Mouse (Mus musculus) cerebral cortex, adult 2 months (tissue): ENCODE data around the gene Gm7168.

ENCODE experiments used
- WGBS: fragments of 180-500 bp; shearing (Covaris S2); methylation state at CpG from one replicate; pipeline ENCODE4 v1.1.7; 2018; 5-methylcytosine and 5-hydroxymethylcytosine counted together

Gene Gm7168

DNA sequence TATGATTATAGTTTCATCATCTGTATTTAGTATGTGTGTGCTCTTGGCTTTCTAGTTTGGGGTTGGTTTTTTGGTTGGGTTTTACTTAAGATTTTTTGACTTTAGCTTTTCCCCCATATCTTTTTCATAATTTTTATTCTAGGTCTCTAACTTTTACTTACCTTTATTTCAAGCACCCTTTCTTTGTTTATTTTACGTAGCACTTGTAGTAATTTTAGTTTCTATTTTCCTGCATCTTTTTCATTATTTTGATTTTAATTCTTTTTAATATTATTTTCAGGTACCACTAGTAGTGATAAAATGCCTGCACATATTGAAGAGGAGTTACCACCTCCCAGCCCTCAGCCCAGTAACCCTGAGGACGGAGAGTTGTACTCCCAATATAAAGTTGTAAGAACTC is at the start of gene Gm7168:
Gm7168 (plus strand) TSS at position 301 of the 400 bp plus-strand sequence.
- 84% methylated on average over 1 of the region's 2 CpGs for WGBS

DNA sequence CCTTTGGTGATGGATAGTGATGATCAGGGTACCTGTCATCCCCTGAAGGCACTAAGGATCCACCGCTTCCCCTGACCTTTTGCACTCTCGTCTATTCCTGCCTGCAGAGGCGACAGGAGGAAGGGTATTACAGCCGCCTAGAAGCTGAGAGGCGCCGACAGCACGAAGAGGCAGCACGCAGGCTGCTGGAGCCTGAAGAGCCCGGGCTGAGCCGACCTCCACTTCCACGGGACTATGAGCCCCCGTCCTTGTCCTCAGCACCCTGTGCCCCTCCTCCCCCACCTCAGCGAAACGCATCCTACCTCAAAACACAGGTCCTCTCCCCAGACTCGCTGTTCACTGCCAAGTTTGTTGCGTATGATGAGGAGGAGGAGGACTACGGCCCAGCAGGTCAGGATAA is 49.3 kb upstream of the Gm7168 start:
- 84% methylated on average over 17 of the region's 17 CpGs for WGBS

DNA sequence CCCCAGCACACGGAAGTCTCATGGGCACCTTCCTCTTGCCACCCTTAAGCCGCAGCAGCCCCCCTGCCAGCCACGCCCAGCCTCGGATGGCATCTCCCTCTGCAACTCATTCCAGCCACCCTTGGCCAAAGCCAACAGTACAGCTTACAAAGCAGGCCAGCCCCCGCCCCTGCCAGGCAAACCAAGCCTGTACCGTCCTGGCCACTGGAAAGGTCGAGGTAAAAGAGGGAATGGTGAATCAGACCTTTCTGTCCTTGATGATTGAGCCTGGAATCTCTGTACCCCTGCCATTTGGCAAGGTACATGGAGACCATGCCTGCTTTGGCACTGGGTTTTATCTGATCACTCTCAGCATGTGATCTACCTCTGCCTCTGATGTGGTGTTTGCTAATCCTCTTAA is 48.9 kb upstream of the Gm7168 start:
- WGBS, result 90% methylated on average over 7 of the region's 7 CpGs

DNA sequence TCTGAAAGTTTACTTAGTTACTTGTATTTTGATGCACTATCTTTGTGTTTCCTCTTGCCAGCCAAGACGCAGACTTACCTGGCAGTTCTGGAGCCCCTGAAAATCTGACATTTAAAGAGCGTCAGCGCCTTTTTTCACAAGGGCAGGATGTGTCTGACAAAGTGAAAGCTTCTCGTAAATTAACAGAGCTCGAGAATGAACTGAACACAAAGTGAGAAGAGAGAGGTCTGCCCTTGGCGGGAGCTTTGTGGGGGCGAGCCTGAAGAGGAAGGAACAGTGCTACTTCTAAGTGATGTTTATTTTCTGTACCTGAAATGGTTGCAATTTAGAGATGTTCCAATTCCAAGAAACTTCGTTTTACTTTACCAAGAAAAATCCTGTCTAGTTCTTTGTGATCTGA is 44.4 kb upstream of the Gm7168 start:
- 78% methylated on average over 8 of the region's 8 CpGs for WGBS

DNA sequence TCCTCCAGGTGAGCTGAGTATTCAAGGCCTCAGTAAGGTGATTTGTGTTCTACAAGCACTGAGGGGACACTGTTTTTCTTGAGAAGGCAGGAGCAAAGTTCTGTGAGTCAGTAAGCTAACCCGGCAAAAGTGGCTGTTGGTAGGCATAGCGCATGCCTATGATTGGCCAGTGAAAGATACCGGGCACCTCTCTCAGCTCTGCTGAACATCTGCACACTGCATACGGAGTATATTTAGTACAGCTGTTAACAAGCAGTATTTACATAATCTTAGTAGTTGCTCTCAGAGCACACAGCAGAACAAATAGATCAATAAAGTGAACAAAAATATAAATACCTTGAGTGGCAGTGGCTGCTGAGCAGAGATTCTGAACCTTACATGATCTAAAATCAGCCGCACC is 41.1 kb upstream of the Gm7168 start:
- 81% methylated on average over 5 of the region's 5 CpGs for WGBS

DNA sequence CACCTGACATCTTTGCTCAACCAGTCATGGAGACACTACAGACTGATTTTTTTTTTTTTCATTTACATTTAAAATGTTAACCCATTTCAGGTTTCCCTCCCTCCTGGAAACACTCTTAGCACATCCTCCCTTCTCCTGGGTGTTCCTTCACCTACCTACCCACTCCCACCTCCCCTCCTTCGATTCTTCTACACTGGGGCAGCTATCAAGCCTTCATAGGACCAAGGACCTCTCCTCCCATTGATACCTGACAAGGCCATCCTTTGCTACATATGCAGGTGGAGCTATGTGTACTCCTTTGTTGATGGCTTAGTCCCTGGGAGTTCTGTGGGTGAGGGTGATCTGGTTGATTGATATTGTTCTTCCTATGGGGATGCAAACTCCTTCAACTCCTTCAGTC is 40.5 kb upstream of the Gm7168 start:
- WGBS, result 92% methylated on average over 1 of the region's 1 CpGs

DNA sequence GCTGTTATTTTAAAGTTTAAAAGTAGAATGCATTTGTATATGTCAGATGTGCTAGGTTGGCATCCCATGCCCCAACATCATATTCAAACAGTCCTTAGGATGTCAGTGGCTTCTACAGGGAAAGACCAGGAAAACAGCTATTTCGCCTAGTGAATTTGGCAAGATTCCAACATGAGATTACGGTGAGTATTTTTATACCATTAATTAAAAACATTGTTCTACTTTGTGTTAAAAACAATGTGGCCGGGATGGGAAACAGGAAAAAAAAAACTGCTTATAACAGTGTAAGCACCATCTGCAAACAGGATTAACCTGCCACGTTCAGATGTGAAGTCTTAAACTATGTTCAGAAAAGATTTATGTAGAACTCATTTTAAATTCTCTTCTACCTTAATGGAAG is 34.2 kb upstream of the Gm7168 start:
- WGBS, result 18% methylated on average over 4 of the region's 4 CpGs

DNA sequence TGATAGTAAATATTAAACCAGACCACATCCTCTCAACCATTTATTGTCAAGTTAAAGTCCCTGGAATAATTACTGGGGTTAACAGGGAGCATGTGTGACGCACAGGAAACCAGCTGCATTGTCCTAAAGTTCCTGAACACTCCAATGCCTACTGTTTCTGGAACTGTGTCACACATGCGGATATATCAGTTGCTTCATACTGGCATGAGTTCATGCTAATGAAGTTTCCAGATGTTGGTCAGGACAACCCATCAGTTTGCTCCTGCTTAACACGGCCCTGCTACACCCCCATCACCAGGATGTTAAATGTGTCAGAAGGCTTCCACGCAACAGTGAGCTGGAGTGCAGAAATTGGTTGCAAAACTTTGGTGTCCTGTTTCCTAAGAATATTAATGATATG is 33.6 kb upstream of the Gm7168 start:
- WGBS, result 73% methylated on average over 4 of the region's 4 CpGs

DNA sequence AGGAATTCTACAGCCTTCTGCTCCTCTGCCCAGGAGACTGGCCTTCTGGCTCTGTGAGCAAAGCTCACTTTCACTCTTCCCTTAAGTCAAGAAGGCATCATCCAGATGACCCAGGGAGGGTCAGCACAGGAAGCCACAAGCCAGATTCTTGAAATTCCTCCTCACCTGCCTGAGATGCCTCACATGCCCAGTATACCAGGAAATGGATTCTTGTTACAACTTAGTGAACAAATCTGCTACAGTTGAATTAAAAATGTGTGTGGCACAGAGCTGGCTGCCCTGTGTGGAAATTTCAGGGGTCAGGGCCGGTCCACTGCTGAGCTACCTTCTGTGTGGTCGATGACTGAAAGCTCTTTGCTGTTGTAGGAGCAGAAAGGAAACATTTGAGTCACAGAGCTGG is 27.4 kb upstream of the Gm7168 start:
- WGBS, result 73% methylated on average over 2 of the region's 2 CpGs

DNA sequence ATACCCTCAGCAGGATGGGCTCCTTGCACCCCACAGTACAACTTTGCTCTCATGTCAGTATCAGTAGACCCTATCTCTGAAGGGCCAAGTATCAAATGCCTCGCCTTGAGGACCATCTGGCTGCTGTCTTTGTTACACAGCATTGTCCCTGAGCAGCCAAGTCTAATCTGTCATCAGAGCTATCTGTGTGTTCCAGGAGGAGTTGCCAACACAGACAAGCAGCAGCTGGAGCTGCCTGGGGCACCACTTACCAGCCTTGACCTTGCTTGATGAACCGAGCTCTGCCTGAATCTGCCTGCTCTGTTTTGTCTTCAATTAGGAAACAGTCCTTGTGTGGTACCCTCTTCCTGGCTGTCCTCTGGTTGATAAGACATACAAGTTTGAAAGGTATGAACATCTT is 24.8 kb upstream of the Gm7168 start:
- WGBS, result 84% methylated on average over 2 of the region's 2 CpGs

DNA sequence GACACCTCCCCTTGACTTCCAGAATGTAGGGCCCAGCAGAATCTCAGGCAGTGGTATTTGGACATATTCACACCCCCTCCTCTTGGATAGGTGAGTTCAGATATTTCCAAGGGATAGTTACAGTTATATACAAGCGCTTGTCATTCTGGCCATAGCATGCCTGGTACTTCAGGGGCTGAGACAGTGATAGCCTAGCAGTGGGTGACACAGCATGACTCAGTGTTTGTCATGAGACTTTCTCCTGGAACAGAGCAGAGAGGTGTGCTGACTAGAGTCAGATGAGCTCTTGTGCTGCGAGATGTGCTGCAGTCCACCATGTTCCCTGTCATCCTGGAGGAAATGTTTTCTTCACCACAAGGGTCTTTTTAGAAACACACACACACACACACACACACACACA is 23.6 kb upstream of the Gm7168 start:
- WGBS, result 74% methylated on average over 2 of the region's 2 CpGs

DNA sequence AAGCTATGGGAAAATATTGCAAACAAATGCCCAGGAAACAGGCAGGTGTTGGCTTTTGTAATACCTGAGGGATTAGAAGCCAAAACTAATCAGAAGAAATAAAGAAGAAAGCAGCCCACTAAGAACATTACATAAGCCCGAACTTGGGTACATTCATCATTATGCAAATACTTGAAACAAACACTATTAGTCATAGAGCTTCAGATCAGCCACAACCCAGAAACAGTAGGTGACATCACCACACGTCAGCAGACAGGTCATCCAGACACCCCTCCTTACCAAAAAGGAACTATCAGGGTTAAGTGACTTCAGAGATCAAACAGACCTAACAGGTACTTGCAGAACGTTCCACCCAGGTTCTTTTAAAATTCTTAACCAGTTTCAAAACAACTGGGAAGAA is 22.2 kb upstream of the Gm7168 start:
- WGBS, result 51% methylated on average over 3 of the region's 3 CpGs

DNA sequence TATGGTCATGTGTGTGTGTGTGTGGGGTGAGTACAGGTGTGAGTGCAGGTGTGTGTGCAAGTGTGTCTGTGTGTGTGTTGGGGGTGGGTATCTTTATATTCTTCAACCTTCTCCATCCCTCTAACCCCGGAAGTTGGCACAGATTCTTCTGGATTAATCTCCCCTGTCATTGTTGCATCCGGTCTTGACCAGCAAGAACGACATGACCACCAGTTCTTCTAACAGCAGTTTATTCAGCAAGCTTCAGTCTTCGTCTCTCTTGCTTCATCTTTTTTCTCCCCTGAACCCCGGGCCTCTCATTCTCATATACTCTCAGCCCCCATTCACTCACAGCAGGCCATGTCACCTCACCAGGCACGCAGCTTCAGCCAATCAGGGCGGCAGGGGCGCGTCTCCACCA is 17.8 kb upstream of the Gm7168 start:
- WGBS, result 86% methylated on average over 9 of the region's 9 CpGs

DNA sequence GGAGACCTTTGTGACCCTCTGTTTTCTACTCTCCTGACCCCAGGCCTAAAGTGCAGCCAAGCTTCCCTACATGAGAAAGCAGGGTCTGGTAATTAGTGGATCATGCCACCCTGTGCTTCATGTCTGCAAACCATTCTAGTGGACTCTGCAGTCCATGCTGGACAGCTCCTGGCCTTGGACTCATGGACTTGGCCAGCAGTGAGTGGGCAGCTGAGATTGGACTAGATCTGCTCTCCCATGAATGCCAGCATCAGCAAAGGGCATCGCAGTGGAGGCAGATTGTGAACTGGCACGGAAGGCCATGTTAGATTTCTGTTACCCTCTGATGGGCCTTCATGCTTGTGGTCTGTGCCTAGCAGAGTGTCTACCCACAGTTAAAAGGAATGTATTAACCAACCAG is 12.8 kb upstream of the Gm7168 start:
- 94% methylated on average over 2 of the region's 2 CpGs for WGBS

DNA sequence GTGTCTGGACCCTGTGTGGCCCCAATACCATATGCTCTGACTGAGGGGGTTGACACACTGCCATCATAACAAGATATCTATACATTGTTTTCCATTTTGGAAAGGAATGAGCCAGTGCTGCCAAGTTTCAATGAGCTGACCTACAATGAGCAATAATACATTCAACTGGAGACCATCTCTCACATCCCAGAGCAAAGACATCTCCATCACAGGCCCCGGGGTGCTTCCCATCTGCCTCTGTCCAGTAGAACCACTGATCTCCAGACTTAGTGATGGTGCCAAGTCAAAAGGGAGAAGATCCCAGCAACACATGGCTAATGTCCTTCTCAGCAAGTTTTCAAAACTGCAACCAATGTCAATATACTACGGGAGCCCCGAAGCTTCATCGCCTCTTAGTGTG is 10.4 kb upstream of the Gm7168 start:
- 96% methylated on average over 4 of the region's 4 CpGs for WGBS

DNA sequence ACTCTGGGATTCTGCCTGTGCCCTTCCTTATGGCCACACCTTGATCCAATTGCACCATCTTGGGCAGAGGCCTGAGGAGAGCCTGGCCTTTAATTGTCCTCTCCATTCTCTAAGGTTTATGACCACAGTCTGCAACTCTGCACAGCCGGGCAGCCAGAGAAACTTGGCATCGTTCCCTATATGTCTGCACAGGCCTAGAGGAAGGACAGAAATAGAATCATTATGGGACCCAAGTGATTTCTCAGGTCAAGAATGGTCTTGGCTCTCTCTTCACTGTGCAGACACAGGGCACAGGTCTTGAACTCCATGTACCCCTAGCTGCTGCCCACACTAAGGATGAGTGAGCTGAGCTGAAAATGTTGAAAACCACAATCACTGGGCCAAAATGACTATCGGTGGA is 9.5 kb upstream of the Gm7168 start:
- WGBS, result 61% methylated on average over 3 of the region's 3 CpGs

DNA sequence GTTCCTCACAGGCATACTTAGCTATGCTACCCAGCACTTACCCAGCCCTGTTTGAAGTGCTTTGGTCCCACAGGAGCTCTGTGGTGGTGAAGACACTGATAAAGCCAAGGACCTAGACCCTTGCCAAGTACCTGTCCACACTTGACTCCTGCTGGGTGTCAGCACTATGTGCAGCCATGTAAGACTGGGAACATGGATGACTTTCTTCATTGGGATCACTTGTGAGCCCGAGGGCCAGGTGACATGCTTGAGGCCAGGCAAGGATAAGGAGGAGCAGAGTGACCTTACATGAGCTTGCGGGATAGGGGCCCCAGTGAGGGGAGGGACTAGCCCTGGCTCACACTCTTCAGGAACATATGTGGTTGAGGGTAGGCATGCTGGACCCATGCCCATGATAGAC is 8.9 kb upstream of the Gm7168 start:
- 89% methylated on average over 2 of the region's 2 CpGs for WGBS

DNA sequence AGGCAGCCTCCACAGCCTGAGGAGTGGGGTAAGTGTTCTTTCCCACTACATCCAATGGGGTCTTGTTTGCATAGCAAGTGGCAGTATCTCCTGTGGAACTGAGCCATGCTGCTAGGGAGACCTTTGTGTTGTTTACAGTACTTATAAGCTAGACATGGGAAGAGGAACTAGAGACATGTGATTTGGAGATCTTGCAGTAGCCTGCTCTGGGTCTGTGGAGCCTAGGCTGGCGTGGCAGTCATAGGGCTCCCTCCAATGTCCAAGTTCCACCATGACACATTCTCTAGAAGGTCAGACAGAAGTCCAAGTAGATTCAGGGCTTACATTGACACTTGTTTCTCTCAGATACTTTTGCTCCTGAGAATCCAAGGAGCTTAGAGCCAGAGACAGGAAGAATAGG is 7.7 kb upstream of the Gm7168 start:
- whole genome bisulfite sequencing, result 90% methylated on average over 1 of the region's 1 CpGs

DNA sequence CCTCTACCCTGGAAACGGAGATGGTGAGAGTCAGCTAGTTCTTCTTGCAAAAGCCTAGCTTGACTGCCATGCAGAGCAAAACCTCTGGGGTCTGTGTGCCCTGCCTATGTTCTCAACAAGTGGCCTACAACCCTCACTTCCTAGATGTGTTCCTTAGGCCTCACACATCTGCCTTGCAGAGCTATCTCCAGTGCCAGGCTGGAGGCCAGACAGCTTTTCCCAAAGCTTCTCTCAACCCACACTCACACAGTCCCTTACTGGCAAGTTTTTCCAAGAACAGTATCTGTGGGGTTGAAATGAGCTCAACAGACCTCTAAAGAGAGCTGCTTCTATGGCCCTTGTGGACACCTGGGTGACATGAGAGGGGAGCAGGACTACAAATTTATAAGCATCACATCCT is 3.4 kb downstream of the Gm7168 start:
- 90% methylated on average over 1 of the region's 1 CpGs for WGBS

DNA sequence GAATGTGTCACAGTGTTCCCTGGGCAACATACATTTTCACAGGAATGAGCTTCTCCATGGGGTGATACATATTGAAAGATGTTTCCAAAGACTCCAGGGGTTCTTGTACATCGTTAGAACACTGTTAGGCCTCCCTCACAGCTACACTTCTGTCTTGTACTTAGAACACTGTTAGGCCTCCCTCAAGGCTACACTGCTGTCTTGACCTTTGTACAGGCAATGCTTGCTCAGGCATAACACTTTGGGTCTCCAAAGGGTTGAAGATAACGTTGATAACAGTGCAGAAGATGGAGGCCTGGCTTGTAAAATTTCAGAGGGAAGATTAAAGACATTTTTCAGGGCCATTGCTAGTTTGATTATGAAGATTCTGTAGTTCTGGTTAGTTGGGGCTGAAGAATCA is 10.0 kb downstream of the Gm7168 start:
- WGBS, result 81% methylated on average over 1 of the region's 2 CpGs

DNA sequence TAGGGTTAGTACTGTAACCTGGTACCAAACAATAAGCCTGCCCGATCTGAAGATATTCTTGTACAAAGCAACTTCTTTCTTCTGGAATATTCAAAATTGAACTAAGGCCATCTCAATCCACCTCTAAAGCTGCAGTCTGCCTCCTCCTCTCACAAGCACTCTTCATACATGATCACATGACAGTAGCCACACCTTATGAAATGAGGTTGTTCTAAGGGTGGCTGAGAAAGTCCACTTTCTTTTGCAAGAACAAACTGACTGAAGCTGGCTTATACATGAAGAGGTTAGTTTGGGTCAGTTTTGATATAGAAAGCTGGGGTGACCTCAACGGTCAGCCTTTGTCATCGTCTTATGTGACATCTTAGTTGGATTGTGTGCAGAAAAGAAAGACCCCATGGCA is 14.1 kb downstream of the Gm7168 start:
- 97% methylated on average over 3 of the region's 3 CpGs for WGBS

DNA sequence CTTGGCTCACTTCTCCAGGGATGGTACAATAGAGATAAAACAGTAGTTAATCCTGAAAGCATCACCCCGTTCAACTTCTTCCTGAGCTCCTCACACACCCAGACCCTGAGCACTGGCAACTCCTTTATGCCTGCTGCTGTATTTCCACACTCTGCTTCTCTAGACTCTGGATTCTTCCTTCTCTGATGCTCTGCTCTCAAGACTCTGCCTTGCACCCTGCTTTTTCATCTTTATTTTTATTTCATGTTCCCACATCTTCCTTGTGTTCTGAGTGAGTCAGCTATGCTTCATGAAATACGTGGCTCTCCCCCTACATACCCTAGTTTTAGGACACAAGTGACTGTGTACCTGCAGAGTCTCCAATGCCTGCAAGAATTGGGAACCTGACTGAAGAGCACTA is 16.9 kb downstream of the Gm7168 start:
- WGBS, result 27% methylated on average over 1 of the region's 2 CpGs

DNA sequence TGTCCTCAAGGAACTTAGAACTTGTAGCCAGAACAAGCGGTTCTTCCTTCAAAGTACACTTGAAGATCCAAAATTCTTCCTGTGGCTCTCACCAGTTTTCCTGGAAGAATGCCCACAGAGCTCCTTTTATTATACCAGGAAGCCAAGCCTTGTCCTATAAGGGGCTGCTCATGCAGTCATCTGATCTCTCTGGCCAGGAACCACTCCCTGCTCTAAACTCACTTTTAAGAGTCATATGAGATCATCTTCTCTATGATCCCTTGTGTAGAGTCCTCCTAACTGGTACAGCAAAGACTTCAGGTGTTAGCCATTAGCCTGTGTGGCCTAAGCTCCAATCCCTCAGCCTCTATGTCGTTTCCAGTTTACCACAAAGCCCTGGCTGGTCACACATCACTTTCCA is 21.7 kb downstream of the Gm7168 start:
- WGBS, result 83% methylated on average over 1 of the region's 2 CpGs

DNA sequence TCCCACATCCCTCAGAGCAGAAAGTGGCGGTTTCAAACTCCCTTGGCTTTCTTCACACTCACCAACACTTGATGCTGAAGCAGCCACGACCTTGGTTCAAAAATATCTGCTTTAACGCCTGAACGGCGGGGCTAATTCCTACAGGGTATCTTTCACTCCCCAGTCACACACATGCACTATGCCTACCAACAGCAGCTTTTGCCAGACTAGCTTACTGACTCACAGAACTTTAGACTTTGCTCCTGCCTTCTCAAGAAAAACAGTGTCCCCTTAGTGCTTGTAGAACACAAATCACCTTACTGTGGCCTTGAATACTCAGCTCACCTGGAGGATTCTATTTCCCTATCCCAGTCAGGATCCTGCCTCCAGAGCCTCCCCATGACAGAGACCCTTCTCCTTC is 22.6 kb downstream of the Gm7168 start:
- WGBS, result 87% methylated on average over 5 of the region's 5 CpGs

DNA sequence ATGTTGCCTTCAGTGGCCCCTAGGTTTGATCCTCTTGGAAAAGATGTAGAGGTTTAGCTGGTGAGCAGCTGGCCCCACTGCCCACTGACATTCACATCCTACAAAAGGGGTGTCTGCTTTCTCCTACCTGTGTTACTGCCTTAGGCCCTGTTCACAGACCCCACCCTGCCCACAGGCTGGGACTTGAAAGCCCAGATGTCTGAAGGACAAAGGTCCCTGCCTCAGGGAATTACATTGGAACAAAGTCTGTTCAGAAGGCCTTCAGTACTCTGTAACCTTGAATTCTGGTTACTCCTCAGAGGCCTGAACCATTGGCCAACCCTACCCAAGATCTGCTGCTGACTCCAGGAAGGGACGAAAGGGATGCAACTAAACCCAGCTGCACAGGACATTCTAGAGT is 39.5 kb downstream of the Gm7168 start:
- WGBS, result 94% methylated on average over 1 of the region's 1 CpGs
